Mouse (Mus musculus): ENCODE measurements at regions not wholly inside any gene's neighbourhood (a gene's known extent, or its start where the extent isn't known, plus 50 kb on each side); places are given as distances from the start of the nearest gene placed in this dataset.

DNA sequence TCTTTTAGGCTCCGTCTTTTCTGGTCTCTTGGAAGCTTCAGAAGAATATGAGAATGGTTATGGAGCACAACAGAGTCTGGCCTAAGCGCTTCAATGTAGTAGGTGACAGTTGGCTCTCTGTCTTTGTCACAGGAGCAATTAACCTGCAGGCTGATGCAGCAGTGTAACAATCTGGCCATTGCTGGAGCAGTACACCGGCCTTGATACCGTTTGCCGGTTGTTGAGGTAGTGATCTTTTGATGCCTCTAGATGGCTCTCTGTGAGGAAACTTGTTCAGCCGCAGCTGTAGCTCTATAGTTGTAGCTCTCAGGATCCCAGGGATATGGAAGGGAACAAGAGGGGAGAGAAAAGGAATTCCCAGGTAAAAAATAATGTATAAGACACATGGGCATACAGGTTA is 196.1 kb upstream of the Cxcr4 start:
- TF ChIP-seq POLR2A (IDR thresholded peaks at IDR 0.05; ENCODE audit: extremely low read depth, insufficient read depth, low read length) (no peak), CTCF (IDR thresholded peaks at IDR 0.05; ENCODE audit: extremely low read depth, insufficient read depth, low read length) (no peak)
